7 mouse cellular contexts compared by ENCODE assay signal in the genomic region with DNA sequence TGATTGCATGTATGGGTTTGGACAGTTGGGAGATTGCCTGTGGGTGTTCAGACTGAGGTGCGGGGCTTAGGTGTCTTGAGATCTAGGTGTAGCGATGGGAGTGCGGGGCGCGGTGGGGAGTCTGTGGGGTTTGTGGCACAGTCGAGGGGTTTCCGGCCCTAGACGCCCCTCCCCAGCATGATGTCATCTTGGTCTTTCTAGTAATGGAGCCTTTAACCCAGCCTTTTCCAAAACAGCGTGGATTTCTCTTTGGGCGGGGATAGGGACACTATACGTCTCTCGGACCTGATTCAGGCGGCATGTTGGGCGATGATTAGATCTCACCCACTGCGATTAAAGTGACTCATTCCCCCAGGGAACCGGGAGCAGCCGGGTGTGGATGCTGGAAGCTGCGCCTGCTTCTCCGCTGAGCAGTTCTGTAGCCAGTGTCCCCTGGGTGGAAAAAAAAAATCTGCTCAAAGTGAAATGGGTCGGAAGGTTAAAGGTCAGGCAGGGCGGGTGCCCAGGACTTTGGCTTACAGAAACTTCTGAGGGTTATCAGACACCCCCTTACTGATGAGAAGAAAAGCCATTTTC. TPM values are rescaled to one million over a fixed set of nuclear protein-coding genes. Genes with fewer than 3 reads are reported as not detected.
A peak's percentile ranks its signal among the peaks of the same experiment; 100 is the strongest.
DNase-seq lines count a peak whose midpoint lies in the region; ATAC-seq lines count a peak whose summit lies in the region.

No protein-coding gene starts in this region.

- H3K9me3 ChIP-seq in hindbrain, embryonic 12.5 days (replicated peaks) = no peaks in the 10 kb centered on the region

- under 1% methylated on average over 21 of the region's 21 CpGs for WGBS in hindbrain, embryonic 12.5 days

- H3K4me3 ChIP-seq in hindbrain, embryonic 12.5 days = peak overlapping the region; percentile 98

- peak overlapping the region; percentile 86 for H3K27ac ChIP-seq in hindbrain, embryonic 12.5 days

- H3K27me3 ChIP-seq in hindbrain, embryonic 12.5 days = no peaks in the 10 kb centered on the region

- H3K9ac ChIP-seq in hindbrain, embryonic 12.5 days = peak overlapping the region; percentile 99

- ATAC-seq in hindbrain, embryonic 12.5 days (ENCODE audit: low FRiP score) = no peak; the same call in none of the 2 replicates

- H3K4me1 ChIP-seq in hindbrain, embryonic 12.5 days = peaks cover 26% of the 10 kb centered on the region

- peak; percentile 51 for DNase-seq in T-cell, adult 2 months (ENCODE audit: low spot score)
- DNase-seq in cerebellum, adult 9-10 months = peak; percentile 77
- DNase-seq in frontal cortex, postnatal 10 days (ENCODE audit: low spot score in 2 of 2) = peak; percentile 56 to 57
- DNase-seq in layer of hippocampus, postnatal 14 days (ENCODE audit: low spot score in 2 of 2) = peak; percentile 47 to 54
- peak; percentile 57 for DNase-seq in lung, postnatal 36 days
- peak; percentile 56 for DNase-seq in right cerebral cortex, postnatal 4 days

- peak overlapping the region; percentile 86 for H3K4me2 ChIP-seq in hindbrain, embryonic 12.5 days (replicated peaks)

- no peaks in the 10 kb centered on the region for H3K36me3 ChIP-seq in hindbrain, embryonic 12.5 days

RNA-seq across cellular contexts. Expression of gene Ap2a2, which starts 1.0 kb away (rescaled TPM):
- polyA plus RNA-seq in hindbrain, embryonic 12.5 days (2016; fragmentation: Nextera tagmentation; extraction: Ambion mirVana) = 114 and 117 TPM in 2 replicates
- total RNA-seq in layer of hippocampus, postnatal 14 days (2021) = 100 to 1,000 TPM; 279 to 285 TPM

RNA-seq across cellular contexts. Expression of gene Chid1, which starts 23.3 kb away (rescaled TPM):
- 31.8 and 32.1 TPM in 2 replicates for polyA plus RNA-seq in hindbrain, embryonic 12.5 days (2016; fragmentation: Nextera tagmentation; extraction: Ambion mirVana)
- 10 to 100 TPM; 79.9 to 86.7 TPM for total RNA-seq in layer of hippocampus, postnatal 14 days (2021)
